Mouse (Mus musculus) thymus, adult 2 months (tissue): ENCODE results near the gene Cited2. TPM values are rescaled to one million over a fixed set of nuclear protein-coding genes. Genes with fewer than 3 reads are reported as not detected.

Experiments
- DNase-seq: peaks from one replicate; pipeline ENCODE4 v3.0.0; 2021
- H3K27ac ChIP-seq: fragments of 200-500 bp; 2 replicates; pipeline ENCODE4 v1.5.1; 2012; ENCODE audit warnings: low read length, control low read depth; ENCODE audit not compliant: control insufficient read depth, insufficient read depth
- H3K27me3 ChIP-seq: fragments of 200-500 bp; 2 replicates; pipeline ENCODE4 v1.6.1; 2012; ENCODE audit warnings: mild to moderate bottlenecking, low read length, moderate library complexity, mixed read lengths; ENCODE audit not compliant: control insufficient read depth, insufficient read depth
- H3K36me3 ChIP-seq: fragments of 200-500 bp; 2 replicates; pipeline ENCODE4 v1.6.1; 2012; ENCODE audit warnings: mild to moderate bottlenecking, low read length, moderate library complexity; ENCODE audit not compliant: control insufficient read depth, insufficient read depth
- H3K4me1 ChIP-seq: fragments of 200-500 bp; replicated peaks from 2 replicates; pipeline ENCODE4 v1.6.1; 2012; ENCODE audit warnings: low read length; ENCODE audit not compliant: control insufficient read depth, insufficient read depth
- H3K4me3 ChIP-seq: fragments of 200-500 bp; 2 replicates; pipeline ENCODE4 v1.5.1; 2012; ENCODE audit warnings: mild to moderate bottlenecking, low read length, control low read depth, moderate library complexity; ENCODE audit not compliant: control insufficient read depth, insufficient read depth
- CTCF ChIP-seq: fragments of 200-500 bp; IDR thresholded peaks from 2 replicates; pipeline ENCODE4 v1.5.1; 2012; ENCODE audit warnings: mild to moderate bottlenecking, control low read depth, low read length, moderate library complexity, borderline replicate concordance; ENCODE audit not compliant: control insufficient read depth, poor library complexity, insufficient read depth; ENCODE audit errors: extremely low read depth
- POLR2A ChIP-seq: fragments of 200-500 bp; IDR thresholded peaks from 2 replicates; pipeline ENCODE4 v1.6.1; 2012; ENCODE audit warnings: mild to moderate bottlenecking, low read length, control low read depth, moderate library complexity; ENCODE audit not compliant: control insufficient read depth, poor library complexity, insufficient read depth; ENCODE audit errors: extremely low read depth
- WGBS: fragments of 180-500 bp; shearing (Covaris S2); methylation state at CpG from one replicate; pipeline ENCODE4 v1.1.7; 2018; 5-methylcytosine and 5-hydroxymethylcytosine counted together
- polyA plus RNA-seq: library from polyadenylated mRNA; depleted of rRNA; stranded (reverse); fragments of >200 nt; gene quantifications from 2 replicates; pipeline ENCODE4 v1.2.3, GENCODE M21; 2012

The Cited2 gene
- polyA plus RNA-seq, 1 experiment = 42.8 TPM

DNA sequence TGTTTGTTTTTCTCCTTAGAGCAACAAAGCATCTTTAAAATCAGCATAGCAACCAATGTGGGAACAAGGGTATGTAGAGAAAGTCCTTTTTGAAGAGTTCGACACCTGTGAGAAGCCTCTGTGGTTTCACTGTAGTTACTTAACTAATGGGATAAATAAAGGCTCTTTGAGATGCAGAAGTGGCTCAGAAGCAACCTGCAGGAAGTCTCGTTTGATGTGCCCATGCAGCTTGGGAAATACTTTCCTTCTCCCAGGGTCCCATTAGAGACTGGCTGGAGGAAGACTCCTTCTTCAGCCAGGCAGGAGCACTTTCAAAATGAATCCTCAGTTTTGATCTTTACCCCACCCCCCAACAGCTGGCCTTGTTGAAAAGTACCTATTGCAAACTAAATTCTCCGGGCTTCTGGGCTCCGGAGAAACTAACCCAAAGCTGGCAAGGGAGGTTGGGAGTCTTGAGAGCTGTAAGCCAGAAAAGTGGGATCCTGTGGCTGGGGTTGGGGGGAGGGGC, 17.5 kb upstream of the Cited2 start:
- H3K27ac ChIP-seq = no peak overlapping the region
- H3K4me1 ChIP-seq = no peaks in the 10 kb centered on the region
- no peaks in the 10 kb centered on the region for H3K27me3 ChIP-seq
- no peaks in the 10 kb centered on the region for H3K36me3 ChIP-seq
- TF ChIP-seq CTCF = no peak
- TF ChIP-seq POLR2A = no peak
- DNase-seq = no peak
- no peak overlapping the region for H3K4me3 ChIP-seq
- WGBS = 49% methylated on average over 4 of the region's 4 CpGs

DNA sequence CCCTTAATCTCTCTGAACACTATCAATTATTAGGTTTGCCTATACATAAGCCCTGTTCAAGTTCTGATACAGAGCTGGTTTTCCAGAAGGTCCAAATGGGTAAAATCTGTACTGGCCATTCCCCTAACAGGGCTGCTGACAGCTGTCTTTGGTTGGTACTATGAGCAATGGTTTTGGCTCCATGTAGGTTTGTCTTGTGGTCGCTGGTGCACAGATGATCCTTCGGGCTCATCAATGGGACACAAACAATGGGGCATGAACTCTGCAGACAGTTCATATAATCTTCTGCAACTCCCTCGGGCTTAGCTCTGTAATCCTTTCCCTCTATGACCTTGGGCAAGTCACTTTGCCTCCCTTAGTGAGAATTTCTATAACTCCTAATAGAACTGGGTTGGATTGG, 12.3 kb upstream of the Cited2 start:
- DNase-seq = no peak
- H3K27me3 ChIP-seq = no peaks in the 10 kb centered on the region
- no peaks in the 10 kb centered on the region for H3K36me3 ChIP-seq
- H3K27ac ChIP-seq = no peak overlapping the region
- no peak overlapping the region for H3K4me3 ChIP-seq
- TF ChIP-seq POLR2A = no peak
- no peak for TF ChIP-seq CTCF
- no peaks in the 10 kb centered on the region for H3K4me1 ChIP-seq
- WGBS = 93% methylated on average over 3 of the region's 3 CpGs

DNA sequence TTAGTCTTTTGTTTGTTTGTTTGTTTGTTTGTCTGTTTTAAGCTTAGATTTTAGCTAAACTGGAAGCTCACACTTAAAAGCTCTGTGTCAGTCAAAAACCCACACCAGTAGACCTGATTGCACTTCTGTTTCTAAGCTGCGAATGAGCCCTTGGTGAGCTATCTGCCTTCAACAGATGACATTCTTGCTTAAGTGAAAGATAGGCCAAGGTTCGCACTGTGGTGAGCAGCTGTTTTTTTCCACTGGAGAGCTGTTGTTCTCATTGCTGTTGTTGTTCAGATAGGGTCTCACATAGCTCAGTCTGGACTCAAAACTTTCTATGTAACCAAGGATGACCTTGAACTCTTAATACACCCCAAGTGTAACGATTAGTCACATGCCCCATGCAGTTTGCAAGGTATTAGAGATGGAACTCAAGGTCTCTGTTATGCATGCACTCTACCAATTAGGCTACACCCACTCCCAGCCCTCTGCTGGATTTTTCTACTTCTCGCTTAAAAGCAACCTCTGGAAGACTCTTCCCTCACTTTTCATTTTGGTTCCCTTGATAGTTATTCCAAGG, 3.9 kb upstream of the Cited2 start:
- Histone ChIP-seq H3K4me3 (no peak overlapping the region), H3K4me1 (no peaks in the 10 kb centered on the region), H3K27me3 (no peaks in the 10 kb centered on the region), H3K36me3 (no peaks in the 10 kb centered on the region), H3K27ac (no peak overlapping the region)
- no peak for DNase-seq
- TF ChIP-seq POLR2A (no peak), CTCF (no peak)
- WGBS = 97% methylated on average over 4 of the region's 4 CpGs

DNA sequence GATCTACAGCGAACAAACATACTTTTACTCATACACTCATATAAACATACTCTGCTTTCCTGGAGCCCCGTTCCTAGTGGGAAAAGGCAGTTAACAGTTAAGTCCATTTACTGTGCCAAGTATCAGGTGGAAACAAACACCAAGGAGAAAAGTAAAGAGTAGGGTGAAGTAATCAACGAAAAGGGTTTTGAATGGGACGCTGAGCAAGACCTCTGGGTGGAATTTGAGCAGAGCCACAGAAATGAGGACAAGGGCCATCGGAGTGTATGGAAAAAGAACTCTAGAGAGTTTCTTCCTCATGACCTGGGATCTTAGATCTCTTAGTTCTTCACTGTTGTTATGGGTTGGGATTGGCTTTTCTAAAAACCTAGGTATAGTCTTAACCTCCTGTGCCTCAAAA, 3.4 kb upstream of the Cited2 start:
- peaks cover 2% of the 10 kb centered on the region; the same call in 1 of the 2 replicates for H3K4me1 ChIP-seq
- H3K4me3 ChIP-seq = no peak overlapping the region
- TF ChIP-seq CTCF (no peak), POLR2A (no peak)
- WGBS = over 99% methylated on average over 5 of the region's 5 CpGs
- DNase-seq = no peak
- H3K27me3 ChIP-seq = no peaks in the 10 kb centered on the region
- H3K27ac ChIP-seq = no peak overlapping the region
- no peaks in the 10 kb centered on the region for H3K36me3 ChIP-seq

DNA sequence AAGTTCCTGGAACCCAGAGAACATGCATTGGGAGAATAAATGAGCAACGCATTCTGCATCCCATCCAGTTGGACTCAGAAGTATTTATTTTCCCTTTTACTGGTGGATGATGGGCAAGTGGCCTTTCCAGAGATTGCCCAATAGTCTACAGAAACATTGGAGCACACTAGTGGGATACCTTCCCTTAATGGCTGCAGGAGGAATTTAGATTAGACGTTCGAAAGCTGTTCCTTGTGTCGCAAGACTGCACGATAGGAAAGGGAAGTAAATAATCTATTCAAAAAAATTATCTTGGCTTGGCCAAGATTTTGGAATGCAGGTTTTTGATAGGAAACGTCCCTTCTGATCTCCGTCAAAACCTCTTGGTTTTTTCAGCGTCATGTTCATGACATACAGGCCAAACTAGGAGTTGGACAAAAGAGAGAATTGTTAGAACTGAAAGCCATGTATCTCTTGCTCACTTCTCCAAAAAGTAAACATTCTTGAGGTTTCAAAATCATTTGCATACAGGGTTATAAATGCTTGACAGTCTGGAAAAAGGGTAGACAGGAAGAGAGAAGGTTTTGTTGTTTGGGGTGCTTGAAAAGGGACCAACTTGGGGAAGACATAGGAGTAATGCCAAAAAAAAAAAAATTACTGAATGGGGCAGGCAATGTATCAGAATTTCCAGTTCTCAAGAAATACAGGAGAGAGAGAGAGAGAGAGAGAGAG, 2.0 kb upstream of the Cited2 start:
- no peaks in the 10 kb centered on the region for H3K27me3 ChIP-seq
- TF ChIP-seq POLR2A = no peak
- no peak for TF ChIP-seq CTCF
- H3K4me1 ChIP-seq = peaks cover 2% of the 10 kb centered on the region; the same call in 1 of the 2 replicates
- no peak for DNase-seq
- peak overlapping the region; percentile 98; the same call in 1 of the 2 replicates for H3K27ac ChIP-seq
- 88% methylated on average over 8 of the region's 8 CpGs for WGBS
- no peaks in the 10 kb centered on the region for H3K36me3 ChIP-seq
- no peak overlapping the region for H3K4me3 ChIP-seq

DNA sequence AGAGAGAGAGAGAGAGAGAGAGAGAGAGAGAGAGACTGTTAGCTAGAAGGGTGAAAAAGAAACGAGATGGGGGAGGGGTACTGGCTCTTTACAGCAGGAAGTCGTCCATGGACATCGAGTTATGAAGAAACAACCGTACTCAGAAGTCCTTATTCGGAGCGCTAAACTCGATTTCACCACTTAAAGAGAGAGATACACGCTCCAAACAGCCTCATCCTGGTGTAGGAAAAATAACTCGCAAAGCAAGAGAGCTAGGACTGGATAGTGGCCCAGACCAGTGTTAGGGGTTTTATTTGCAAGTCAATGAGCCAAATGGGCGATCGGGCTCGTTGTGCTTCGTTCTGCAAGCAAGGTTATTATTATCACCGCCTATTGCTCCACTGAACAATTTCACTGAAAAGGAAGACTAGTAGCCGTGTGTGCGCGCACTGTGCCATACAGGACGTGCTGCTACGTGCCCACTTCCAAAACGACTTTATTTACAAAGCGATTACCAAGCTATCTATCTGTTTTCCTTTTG, 1.4 kb upstream of the Cited2 start:
- TF ChIP-seq CTCF = no peak
- no peak for TF ChIP-seq POLR2A
- Histone ChIP-seq H3K4me1 (peaks cover 2% of the 10 kb centered on the region; the same call in 1 of the 2 replicates), H3K27me3 (no peaks in the 10 kb centered on the region), H3K36me3 (no peaks in the 10 kb centered on the region), H3K27ac (peak overlapping the region; percentile 98), H3K4me3 (peak overlapping the region; percentile 84)
- under 1% methylated on average over 21 of the region's 21 CpGs for WGBS
- DNase-seq = peak; percentile 52
